Mouse (Mus musculus) limb, embryonic 13.5 days (tissue): ENCODE data around the gene Nlrp3. TPM values are rescaled to one million over a fixed set of nuclear protein-coding genes. Genes with fewer than 3 reads are reported as not detected.
A peak's percentile ranks its signal among the peaks of the same experiment; 100 is the strongest.

ENCODE experiments used
- ATAC-seq: fragments of 200-750 bp; cut with Nextera tagmentation; 2 replicates; pipeline ENCODE4 v1.8.0; 2017; ENCODE audit warnings: low read depth, moderate number of reproducible peaks, moderate TSS enrichment; ENCODE audit not compliant: low FRiP score
- H3K27ac ChIP-seq: fragments of 300-500 bp; sonication (generic); 2 replicates; pipeline ENCODE4 v1.5.1; 2015; ENCODE audit warnings: inconsistent platforms, mild to moderate bottlenecking, moderate library complexity
- H3K27me3 ChIP-seq: fragments of 300-500 bp; sonication (generic); 2 replicates; pipeline ENCODE4 v1.6.1; 2015; ENCODE audit warnings: mild to moderate bottlenecking, inconsistent platforms
- H3K36me3 ChIP-seq: fragments of 300-500 bp; sonication (generic); 2 replicates; pipeline ENCODE4 v1.6.1; 2015; ENCODE audit warnings: inconsistent platforms, mild to moderate bottlenecking, moderate library complexity
- H3K4me1 ChIP-seq: fragments of 300-500 bp; sonication (generic); 2 replicates; pipeline ENCODE4 v1.6.1; 2015; ENCODE audit warnings: inconsistent platforms
- H3K4me2 ChIP-seq: fragments of 300-500 bp; sonication (generic); replicated peaks from 2 replicates; pipeline ENCODE4 v1.6.1; 2015; ENCODE audit warnings: inconsistent platforms, mild to moderate bottlenecking, moderate library complexity
- H3K4me3 ChIP-seq: fragments of 300-500 bp; sonication (generic); 2 replicates; pipeline ENCODE4 v1.5.1; 2015; ENCODE audit warnings: moderate library complexity, mild to moderate bottlenecking, inconsistent platforms
- H3K9ac ChIP-seq: fragments of 300-500 bp; sonication (generic); 2 replicates; pipeline ENCODE4 v1.6.1; 2015; ENCODE audit warnings: mild to moderate bottlenecking, inconsistent platforms
- H3K9me3 ChIP-seq: fragments of 300-500 bp; sonication (generic); 2 replicates; pipeline ENCODE4 v1.6.1; 2016; ENCODE audit warnings: inconsistent platforms
- WGBS: fragments of 180-500 bp; shearing (Covaris S2); methylation state at CpG from one replicate; pipeline ENCODE4 v1.1.7; 2015; 5-methylcytosine and 5-hydroxymethylcytosine counted together
- polyA plus RNA-seq: library from polyadenylated mRNA; unstranded; fragments of >200 nt; fragmentation: Nextera tagmentation; extraction: Ambion mirVana; gene quantifications from 2 replicates; pipeline ENCODE4 v1.2.1, GENCODE M21; 2015

Gene Nlrp3
- polyA plus RNA-seq, 1 experiment from 2014 or later: 0.34 TPM

DNA sequence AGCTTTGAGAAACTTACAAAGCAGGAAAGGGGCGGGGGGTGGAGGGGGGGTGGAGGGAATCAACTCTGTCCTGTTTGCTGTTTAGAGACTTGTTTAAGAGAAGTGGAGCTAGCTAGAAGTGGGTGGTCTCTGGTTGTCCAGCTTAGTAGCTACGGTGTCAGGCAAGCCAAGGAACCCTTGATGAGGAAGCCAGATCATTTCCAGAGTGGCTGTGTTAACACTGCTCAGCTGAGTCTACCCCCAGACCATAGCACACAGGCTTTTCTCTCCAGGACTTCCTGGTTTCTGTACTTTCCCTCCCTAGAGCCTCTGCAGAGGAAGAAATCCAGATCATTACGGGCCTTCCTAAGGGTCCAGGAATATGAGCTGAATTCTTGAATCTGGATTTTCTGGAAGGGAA, 26.6 kb upstream of the Nlrp3 start:
- ATAC-seq: peak; percentile 58; the same call in 1 of the 2 replicates
- 30% methylated on average over 3 of the region's 3 CpGs for WGBS
- Histone ChIP-seq H3K27ac (no peak overlapping the region; the same call in 1 of the 2 replicates), H3K36me3 (peaks cover 17% of the 10 kb centered on the region), H3K4me3 (no peak overlapping the region), H3K9me3 (no peaks in the 10 kb centered on the region), H3K4me2 (no peak overlapping the region), H3K27me3 (no peaks in the 10 kb centered on the region), H3K4me1 (peaks cover 12% of the 10 kb centered on the region; the same call in 1 of the 2 replicates), H3K9ac (no peak overlapping the region)

DNA sequence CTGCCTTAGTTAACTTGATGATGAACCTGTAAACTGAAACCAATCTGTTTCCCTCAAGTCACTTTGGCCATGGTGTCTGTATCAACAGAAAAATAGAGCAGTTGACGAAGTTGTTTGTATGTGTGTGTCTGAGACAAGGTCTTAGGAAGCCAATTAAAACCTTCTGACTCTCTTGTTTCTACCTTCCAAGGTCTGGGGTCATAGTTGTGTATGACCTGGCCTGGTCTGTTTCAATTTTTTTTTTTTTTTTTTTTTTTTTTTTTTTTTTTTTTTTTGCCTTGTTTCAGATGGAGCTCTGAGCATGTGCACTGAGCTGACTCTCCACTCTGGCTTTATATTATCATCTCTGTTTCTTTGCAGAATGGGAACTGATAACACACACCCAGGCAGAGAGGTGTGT, 23.9 kb upstream of the Nlrp3 start:
- H3K4me1 ChIP-seq: peaks cover 20% of the 10 kb centered on the region
- no peak overlapping the region for H3K4me3 ChIP-seq
- no peak overlapping the region for H3K9ac ChIP-seq
- H3K36me3 ChIP-seq: no peaks in the 10 kb centered on the region
- no peaks in the 10 kb centered on the region for H3K27me3 ChIP-seq
- no peak overlapping the region for H3K4me2 ChIP-seq
- 90% methylated on average over 1 of the region's 1 CpGs for WGBS
- H3K9me3 ChIP-seq: no peaks in the 10 kb centered on the region
- ATAC-seq: no peak
- no peak overlapping the region for H3K27ac ChIP-seq

DNA sequence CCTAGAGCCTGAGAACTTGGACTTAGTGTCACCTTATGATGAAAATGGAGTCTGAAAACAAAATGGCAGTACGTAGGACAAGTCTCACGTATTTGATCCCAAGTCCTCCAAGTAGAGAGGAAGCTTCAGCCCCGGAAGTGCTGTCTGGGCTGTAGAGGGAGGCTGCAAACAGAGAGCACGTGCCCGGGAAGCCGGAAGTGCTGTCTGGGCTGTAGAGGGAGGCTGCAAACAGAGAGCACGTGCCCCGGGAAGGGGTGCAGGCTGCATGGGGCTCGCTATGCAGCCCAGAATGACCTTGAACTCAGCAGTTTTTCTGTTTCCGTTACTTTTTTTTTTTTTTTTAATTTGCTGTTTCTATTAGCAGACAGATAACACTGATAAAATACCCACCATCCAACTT, 23.1 kb upstream of the Nlrp3 start:
- Histone ChIP-seq H3K36me3 (no peaks in the 10 kb centered on the region), H3K9me3 (no peaks in the 10 kb centered on the region), H3K4me3 (no peak overlapping the region), H3K9ac (no peak overlapping the region), H3K27ac (no peak overlapping the region), H3K27me3 (no peaks in the 10 kb centered on the region), H3K4me1 (peaks cover 14% of the 10 kb centered on the region), H3K4me2 (no peak overlapping the region)
- no peak for ATAC-seq
- WGBS: 71% methylated on average over 10 of the region's 10 CpGs

DNA sequence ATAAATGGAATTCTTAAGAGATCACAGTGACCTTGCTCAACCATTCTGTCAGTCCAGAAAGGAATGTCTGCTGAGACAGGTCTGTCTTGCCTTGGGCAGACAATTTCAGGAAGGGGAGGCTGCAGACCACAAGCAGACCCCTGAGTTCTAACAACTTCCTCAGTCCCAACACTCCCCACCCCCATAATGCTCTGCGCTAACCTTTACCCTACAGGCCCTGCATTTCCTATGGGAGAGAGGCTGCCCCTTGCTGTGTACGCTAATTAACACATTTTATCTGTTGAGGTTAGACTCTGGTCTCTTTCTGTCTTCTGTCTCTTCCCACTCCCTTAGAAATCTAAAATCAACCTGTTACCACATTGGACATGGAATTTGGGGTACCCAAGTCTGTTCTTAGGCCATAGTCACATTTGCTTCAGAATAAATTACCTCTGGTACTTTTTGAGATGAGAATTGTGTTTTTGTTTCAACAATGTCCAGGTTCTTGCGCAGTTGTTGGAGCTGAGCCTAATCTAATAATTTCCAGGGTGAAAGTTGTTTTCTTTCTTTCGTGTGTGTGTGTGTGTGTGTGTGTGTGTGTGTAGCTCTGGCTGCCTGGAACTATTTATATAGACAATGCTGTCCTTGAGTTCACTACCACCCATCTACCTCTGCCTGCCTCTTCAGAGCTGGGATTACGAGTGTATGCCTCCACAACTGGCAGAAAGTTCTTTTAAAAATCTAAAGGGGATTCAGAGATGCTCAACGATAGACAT, 21.4 kb upstream of the Nlrp3 start:
- no peak for ATAC-seq
- no peak overlapping the region for H3K4me3 ChIP-seq

DNA sequence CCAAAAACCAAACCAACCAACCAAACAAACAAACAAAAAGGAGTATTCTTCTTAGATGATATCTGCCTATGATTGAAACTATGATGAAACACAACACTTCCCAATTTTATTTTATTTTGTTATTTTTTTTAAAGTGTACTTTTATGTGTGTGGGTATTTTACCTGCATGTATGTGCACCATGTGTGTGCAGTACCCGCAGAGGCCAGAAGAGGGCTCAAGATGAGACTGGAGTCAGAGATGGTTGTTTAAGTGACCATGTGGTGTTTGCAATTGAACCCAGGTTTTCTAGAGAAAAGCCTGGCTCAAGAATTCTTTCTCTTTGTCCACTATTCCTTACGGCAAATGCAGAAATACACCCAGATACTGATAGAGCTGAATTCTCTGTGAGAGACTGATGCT, 17.2 kb upstream of the Nlrp3 start:
- WGBS: 97% methylated on average over 2 of the region's 2 CpGs
- Histone ChIP-seq H3K4me1 (peaks cover 8% of the 10 kb centered on the region), H3K9me3 (no peaks in the 10 kb centered on the region), H3K27me3 (no peaks in the 10 kb centered on the region), H3K4me3 (no peak overlapping the region), H3K4me2 (no peak overlapping the region), H3K9ac (no peak overlapping the region), H3K27ac (no peak overlapping the region), H3K36me3 (no peaks in the 10 kb centered on the region)
- ATAC-seq: no peak

More for the DNA sequence above, 21.4 kb upstream of the Nlrp3 start:
- Histone ChIP-seq H3K27ac (no peak overlapping the region), H3K36me3 (no peaks in the 10 kb centered on the region), H3K9ac (no peak overlapping the region), H3K4me2 (no peak overlapping the region), H3K4me1 (peaks cover 8% of the 10 kb centered on the region), H3K27me3 (no peaks in the 10 kb centered on the region), H3K9me3 (no peaks in the 10 kb centered on the region)
- 67% methylated on average over 6 of the region's 6 CpGs for WGBS

DNA sequence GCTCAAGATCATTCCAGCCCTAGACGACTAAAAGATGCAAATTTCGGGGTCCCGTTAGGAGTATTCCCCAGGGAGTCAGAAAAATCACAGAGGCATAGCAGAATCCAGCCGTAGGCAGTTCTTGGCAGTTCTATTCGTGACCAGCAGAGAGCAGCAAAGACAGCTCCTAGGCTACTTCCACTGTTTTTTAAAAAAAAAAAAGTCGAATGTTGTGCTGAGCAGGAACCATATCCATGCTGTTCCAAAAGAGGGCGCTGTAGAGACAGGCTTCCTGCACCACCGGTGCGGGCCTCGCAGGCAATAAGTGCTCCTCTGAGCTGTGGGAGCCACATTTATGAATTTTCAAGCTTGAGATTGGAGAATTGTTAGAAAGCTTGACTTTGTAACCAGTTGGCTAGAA, 16.1 kb upstream of the Nlrp3 start:
- Histone ChIP-seq H3K4me1 (peaks cover 7% of the 10 kb centered on the region), H3K36me3 (no peaks in the 10 kb centered on the region), H3K27ac (no peak overlapping the region), H3K4me3 (no peak overlapping the region), H3K4me2 (no peak overlapping the region), H3K9me3 (no peaks in the 10 kb centered on the region), H3K9ac (no peak overlapping the region), H3K27me3 (no peaks in the 10 kb centered on the region)
- WGBS: 8% methylated on average over 10 of the region's 10 CpGs
- no peak for ATAC-seq

DNA sequence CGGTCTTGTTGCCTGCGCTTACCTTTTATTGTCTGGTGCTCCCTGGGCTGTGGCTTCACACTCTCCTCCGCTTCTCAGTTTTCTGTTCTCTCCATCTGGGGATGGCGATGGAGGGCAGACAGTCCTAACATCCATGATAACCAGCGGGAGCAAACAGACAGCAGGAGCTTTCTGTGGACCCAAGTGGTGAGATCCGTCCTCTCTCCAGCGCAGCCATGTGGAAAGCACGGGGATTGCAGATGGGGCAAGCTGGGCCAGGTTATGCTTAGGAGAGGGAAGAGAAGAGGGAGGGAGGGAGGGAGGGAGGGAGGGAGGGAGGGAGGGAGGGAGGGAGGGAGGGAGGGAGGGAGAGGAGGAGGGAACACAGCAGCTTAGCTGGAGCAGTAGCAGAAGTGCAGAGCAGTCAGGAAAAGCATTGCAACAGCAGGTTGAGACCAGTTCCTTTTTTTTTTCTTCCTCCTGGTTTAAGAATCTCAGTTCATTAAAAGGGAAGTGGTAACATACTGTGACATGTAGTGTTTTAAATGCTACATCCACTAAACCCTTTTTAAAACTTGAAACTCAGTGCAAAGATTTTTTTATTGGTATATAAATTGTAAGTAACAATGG, 14.8 kb upstream of the Nlrp3 start, which contains the start of gene Zkscan17:
Zkscan17 (minus strand) TSS at position 280 of the 609 bp plus-strand sequence.
- no peaks in the 10 kb centered on the region for H3K9me3 ChIP-seq
- H3K4me3 ChIP-seq: no peak within 1 kb of the TSS
- no peaks in the 10 kb centered on the region for H3K27me3 ChIP-seq
- H3K4me2 ChIP-seq: no peak within 1 kb of the TSS
- H3K9ac ChIP-seq: no peak within 1 kb of the TSS
- no peak within 1 kb of the TSS for H3K27ac ChIP-seq
- no peak for ATAC-seq
- peaks cover 12% of the 10 kb centered on the region for H3K4me1 ChIP-seq
- H3K36me3 ChIP-seq: no peaks in the 10 kb centered on the region
- WGBS: 62% methylated on average over 8 of the region's 8 CpGs

DNA sequence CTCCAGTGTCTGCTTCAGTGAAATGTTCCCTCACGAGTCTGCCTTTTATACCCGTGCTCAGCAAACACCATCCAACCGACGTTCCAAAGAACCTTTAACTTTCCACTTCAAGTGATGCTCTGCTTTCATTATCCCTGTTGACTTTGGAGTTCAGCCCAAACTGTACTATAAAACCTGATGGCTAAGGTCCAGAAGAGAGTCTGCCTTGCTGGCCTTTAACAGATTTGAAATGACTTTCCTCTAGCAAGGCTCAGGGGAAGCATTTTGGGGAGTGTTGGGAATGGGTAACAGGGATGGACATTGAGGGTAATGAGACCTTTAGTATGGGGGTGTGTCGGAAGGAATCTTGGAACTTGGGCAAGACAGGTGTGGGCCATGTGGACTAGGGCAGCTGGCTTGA, 11.1 kb upstream of the Nlrp3 start:
- no peak overlapping the region for H3K4me2 ChIP-seq
- H3K4me1 ChIP-seq: peaks cover 12% of the 10 kb centered on the region
- no peaks in the 10 kb centered on the region for H3K36me3 ChIP-seq
- H3K27ac ChIP-seq: no peak overlapping the region
- 63% methylated on average over 5 of the region's 5 CpGs for WGBS
- H3K27me3 ChIP-seq: no peaks in the 10 kb centered on the region
- no peak overlapping the region for H3K9ac ChIP-seq
- no peak; the same call in 1 of the 2 replicates for ATAC-seq
- no peak overlapping the region for H3K4me3 ChIP-seq
- H3K9me3 ChIP-seq: no peaks in the 10 kb centered on the region

DNA sequence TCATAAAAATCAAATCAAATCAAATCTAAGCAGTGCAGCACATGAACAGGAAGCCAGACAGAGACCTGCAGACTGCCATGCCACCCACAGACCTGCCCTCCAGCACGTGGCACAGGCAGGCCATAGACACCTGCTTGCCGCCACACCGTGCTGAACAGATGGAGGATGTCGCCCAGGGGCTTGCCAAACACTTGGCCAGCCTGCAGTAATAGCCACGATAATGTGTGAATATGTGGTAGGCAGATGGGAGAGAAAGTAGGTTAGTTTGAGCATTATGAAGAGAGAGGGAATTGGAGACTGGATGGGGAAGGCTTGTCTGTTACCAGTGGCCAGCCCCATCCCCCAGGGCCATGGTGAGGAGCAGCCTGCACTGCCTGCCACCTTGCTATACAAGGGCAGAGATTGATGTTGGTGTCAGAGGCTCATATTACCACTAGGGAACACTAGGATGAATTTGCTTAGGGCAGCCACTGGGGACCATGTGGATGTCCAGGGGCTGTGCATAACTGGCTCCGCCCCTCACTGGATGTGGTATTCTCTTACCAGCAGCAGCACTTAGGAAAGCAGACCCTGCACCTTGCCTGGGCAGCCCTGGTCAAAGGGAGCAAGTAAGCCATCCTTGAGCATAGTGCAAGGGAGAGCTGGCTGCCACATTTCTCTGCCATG, 10.4 kb upstream of the Nlrp3 start:
- no peaks in the 10 kb centered on the region for H3K9me3 ChIP-seq
- no peak overlapping the region for H3K4me2 ChIP-seq
- peak; percentile 28; the same call in 1 of the 2 replicates for ATAC-seq
- H3K27me3 ChIP-seq: no peaks in the 10 kb centered on the region
- peaks cover 12% of the 10 kb centered on the region for H3K4me1 ChIP-seq
- H3K27ac ChIP-seq: no peak overlapping the region
- 74% methylated on average over 6 of the region's 6 CpGs for WGBS
- no peaks in the 10 kb centered on the region for H3K36me3 ChIP-seq
- H3K4me3 ChIP-seq: no peak overlapping the region
- H3K9ac ChIP-seq: no peak overlapping the region

DNA sequence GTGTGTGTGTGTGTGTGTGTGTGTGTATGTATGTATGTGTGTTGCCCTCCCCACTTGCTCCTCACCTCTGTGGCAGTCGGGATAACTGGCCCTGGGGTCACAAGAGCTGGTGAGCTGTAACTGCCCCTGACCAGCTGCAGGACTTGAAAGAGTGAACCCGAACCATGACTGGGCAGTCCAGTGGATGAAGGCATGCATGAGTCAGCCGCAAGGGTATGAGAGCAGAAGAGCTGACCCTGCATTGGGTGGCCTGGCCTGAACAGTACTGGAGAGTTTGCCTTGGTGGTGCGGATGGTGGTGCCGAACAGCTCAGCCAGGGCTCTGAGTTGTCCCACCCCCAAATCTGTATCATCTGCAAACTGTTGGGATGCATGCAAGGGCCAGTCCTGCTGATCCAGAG, 9.8 kb upstream of the Nlrp3 start:
- H3K27ac ChIP-seq: no peak overlapping the region
- WGBS: 65% methylated on average over 5 of the region's 5 CpGs
- H3K9me3 ChIP-seq: no peaks in the 10 kb centered on the region
- H3K27me3 ChIP-seq: no peaks in the 10 kb centered on the region
- H3K4me3 ChIP-seq: no peak overlapping the region
- no peak overlapping the region for H3K4me2 ChIP-seq
- no peaks in the 10 kb centered on the region for H3K36me3 ChIP-seq
- no peak for ATAC-seq
- H3K9ac ChIP-seq: no peak overlapping the region
- peaks cover 12% of the 10 kb centered on the region for H3K4me1 ChIP-seq

DNA sequence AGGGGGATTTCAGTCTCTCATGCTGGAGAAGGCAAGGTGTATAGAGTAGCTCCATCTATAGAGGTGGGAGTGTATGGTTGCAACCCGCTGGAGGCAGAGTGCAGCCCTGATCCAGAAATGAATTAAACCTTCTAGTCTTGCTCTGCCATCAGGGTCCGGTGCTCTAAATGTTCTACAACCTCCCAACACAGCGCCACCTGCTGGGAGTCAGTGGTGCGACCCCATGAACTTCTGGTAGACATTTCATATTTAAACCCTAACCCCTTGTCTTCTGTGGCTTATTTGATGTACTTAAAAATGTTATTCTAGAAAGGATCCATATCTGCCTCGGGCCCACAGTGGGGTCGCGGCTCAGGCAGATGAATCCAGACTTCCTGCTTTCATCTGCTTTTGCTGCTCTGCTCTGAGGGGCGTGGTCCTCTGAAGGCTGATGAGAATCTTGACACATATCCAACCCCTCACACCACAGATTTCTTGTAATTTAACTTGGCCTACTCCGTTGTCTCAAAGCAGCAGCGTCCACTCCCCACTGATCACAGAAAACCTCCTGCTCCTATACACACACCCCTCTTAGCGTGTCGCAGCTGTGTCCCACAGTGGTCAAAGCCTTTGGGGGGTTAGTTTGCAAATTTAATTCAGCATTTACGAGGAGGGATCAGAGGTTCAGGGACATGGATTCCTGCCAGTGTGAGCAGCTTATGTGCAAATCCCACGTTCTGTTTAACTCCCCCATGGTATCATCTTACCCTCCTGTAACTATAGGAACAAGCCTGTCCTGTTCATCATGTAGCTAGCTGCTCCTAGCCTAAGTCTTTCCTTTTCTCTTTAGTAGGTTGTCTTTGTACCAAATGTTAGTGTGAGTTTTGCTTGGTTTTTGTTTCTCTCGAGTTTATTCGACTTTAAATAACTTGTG, 3.9 kb upstream of the Nlrp3 start:
- Histone ChIP-seq H3K4me2 (peak overlapping the region; percentile 22; the same call in 1 of the 2 replicates), H3K27ac (no peak overlapping the region), H3K9me3 (no peaks in the 10 kb centered on the region), H3K9ac (no peak overlapping the region), H3K36me3 (no peaks in the 10 kb centered on the region), H3K4me3 (no peak overlapping the region), H3K4me1 (peaks cover 10% of the 10 kb centered on the region; the same call in 1 of the 2 replicates), H3K27me3 (no peaks in the 10 kb centered on the region)
- ATAC-seq: peak; percentile 82
- WGBS: 59% methylated on average over 16 of the region's 16 CpGs
